Mouse (Mus musculus): ENCODE results near the gene Gm20431. TPM values are rescaled to one million over a fixed set of nuclear protein-coding genes. Genes with fewer than 3 reads are reported as not detected.

Gene Gm20431
- total RNA-seq, 2 experiments from 2014 or later = 7.7 to 11.6 TPM

- DNase-seq = peak; percentile 90
These were observed 27.5 kb upstream of the Gm20431 start, which contains the start of gene Cebpb for GRCm38 (mm10) chr2:167688498-167689451. Cebpb (plus strand) TSS chr2:167688915.

- no peak for DNase-seq
These were observed 26.8 kb upstream of the Gm20431 start for GRCm38 (mm10) chr2:167688126-167688497.

GRCm38 (mm10) chr2:167687651-167688101 lies 26.4 kb upstream of the Gm20431 start:
- peak; percentile 51 for DNase-seq

- no peak for DNase-seq
These were observed 25.9 kb upstream of the Gm20431 start for GRCm38 (mm10) chr2:167687250-167687586.

- no peak for DNase-seq
These were observed 25.3 kb upstream of the Gm20431 start for GRCm38 (mm10) chr2:167686382-167687249.

GRCm38 (mm10) chr2:167685865-167686264 lies 24.6 kb upstream of the Gm20431 start:
- DNase-seq = no peak

- DNase-seq = peak; percentile 83
These were observed 23.8 kb upstream of the Gm20431 start for GRCm38 (mm10) chr2:167685137-167685536.

- no peak for DNase-seq
These were observed 22.4 kb upstream of the Gm20431 start for GRCm38 (mm10) chr2:167683721-167684120.

- no peak for DNase-seq
These were observed 19.4 kb upstream of the Gm20431 start for GRCm38 (mm10) chr2:167680657-167681056.

GRCm38 (mm10) chr2:167679902-167680430 lies 18.7 kb upstream of the Gm20431 start:
- DNase-seq = peak; percentile 70

- no peak for DNase-seq
These were observed 17.3 kb upstream of the Gm20431 start for GRCm38 (mm10) chr2:167678600-167678999.

GRCm38 (mm10) chr2:167675120-167675909 lies 14.0 kb upstream of the Gm20431 start:
- DNase-seq = no peak

GRCm38 (mm10) chr2:167672212-167672685 lies 11.0 kb upstream of the Gm20431 start:
- DNase-seq = no peak

GRCm38 (mm10) chr2:167671101-167671633 lies 9.9 kb upstream of the Gm20431 start:
- DNase-seq = no peak

GRCm38 (mm10) chr2:167669398-167669797 lies 8.1 kb upstream of the Gm20431 start:
- DNase-seq = no peak

GRCm38 (mm10) chr2:167668426-167668825 lies 7.1 kb upstream of the Gm20431 start:
- DNase-seq = no peak

- no peak for DNase-seq
These were observed 4.8 kb upstream of the Gm20431 start for GRCm38 (mm10) chr2:167665972-167666713.

- DNase-seq = no peak
These were observed 1.4 kb upstream of the Gm20431 start for GRCm38 (mm10) chr2:167662713-167663112.

GRCm38 (mm10) chr2:167660611-167660971 lies 705 bp downstream of the Gm20431 start:
- DNase-seq = no peak

- DNase-seq = peak; percentile 61
These were observed 1.3 kb downstream of the Gm20431 start for GRCm38 (mm10) chr2:167659847-167660610.

Measured in gastrocnemius, postnatal 25 days (tissue).